Mouse (Mus musculus) MEL (cell line): ENCODE data around the gene Zmym2.

Experiments used
- CHD2 ChIP-seq: IDR thresholded peaks from 2 replicates; pipeline ENCODE4 v1.6.1; 2011; ENCODE audit warnings: low read length, improper control_type of control experiment
- CTCF ChIP-seq, 3 experiments: IDR thresholded peaks in 2 of 3; conservative IDR thresholded peaks in 1 of 3; 2 replicates each; pipeline ENCODE4 v1.5.1; 2011 to 2012; ENCODE audit warnings: low read length in 3 of 3, low read depth in 2 of 3, mild to moderate bottlenecking in 2 of 3, improper control_type of control experiment in 1 of 3, inconsistent platforms in 1 of 3, mixed read lengths in 1 of 3, moderate library complexity in 1 of 3; ENCODE audit not compliant: control insufficient read depth in 1 of 3, insufficient read depth in 1 of 3, poor library complexity in 1 of 3, severe bottlenecking in 1 of 3
- EP300 ChIP-seq, 2 experiments: IDR thresholded peaks; 2 replicates each; pipeline ENCODE4 v1.6.1; 2011; ENCODE audit warnings: improper control_type of control experiment in 2 of 2, low read length in 2 of 2, low read depth in 1 of 2, mild to moderate bottlenecking in 1 of 2
- GATA1 ChIP-seq: IDR thresholded peaks from 2 replicates; pipeline ENCODE4 v1.6.1; 2011; ENCODE audit warnings: low read depth, low read length, improper control_type of control experiment
- HCFC1 ChIP-seq: IDR thresholded peaks from 2 replicates; pipeline ENCODE4 v1.6.1; 2012; ENCODE audit warnings: low read depth, mild to moderate bottlenecking, inconsistent platforms, low read length, improper control_type of control experiment, moderate library complexity
- KAT2A ChIP-seq: conservative IDR thresholded peaks from 2 replicates; pipeline ENCODE4 v1.6.1; 2012; ENCODE audit warnings: low read depth, low read length, improper control_type of control experiment, inconsistent platforms
- MEF2A ChIP-seq: IDR thresholded peaks from 2 replicates; pipeline ENCODE4 v1.6.1; 2014; ENCODE audit warnings: low read depth, mild to moderate bottlenecking, inconsistent platforms, low read length, improper control_type of control experiment; ENCODE audit not compliant: poor library complexity, insufficient replicate concordance, severe bottlenecking; ENCODE audit errors: extremely low read depth
- POLR2A ChIP-seq, 2 experiments: IDR thresholded peaks; 2 replicates each; pipeline ENCODE4 v1.6.1; 2011 to 2012; ENCODE audit warnings: low read length in 2 of 2, mild to moderate bottlenecking in 2 of 2, control low read depth in 1 of 2, improper control_type of control experiment in 1 of 2, low read depth in 1 of 2, moderate library complexity in 1 of 2; ENCODE audit not compliant: control insufficient read depth in 1 of 2, insufficient read depth in 1 of 2, poor library complexity in 1 of 2
- ZC3H11A ChIP-seq: IDR thresholded peaks from 2 replicates; pipeline ENCODE4 v1.6.1; 2012; ENCODE audit warnings: low read depth, mild to moderate bottlenecking, inconsistent platforms, low read length, improper control_type of control experiment

GRCm38 (mm10) chr14:56935481-56935880 lies 49.0 kb downstream of the Zmym2 start:
- no peak for TF ChIP-seq CTCF (IDR thresholded peaks at IDR 0.05 in 2 of 3, conservative IDR thresholded peaks at IDR 0.05 in 1 of 3; ENCODE audit: control insufficient read depth in 1 of 3, insufficient read depth in 1 of 3, low read depth in 2 of 3, low read length in 3 of 3, poor library complexity in 1 of 3, severe bottlenecking in 1 of 3)
- no peak for TF ChIP-seq MEF2A
- TF ChIP-seq EP300 (IDR thresholded peaks at IDR 0.05; ENCODE audit: low read depth in 1 of 2, low read length in 2 of 2) = no peak
- no peak for TF ChIP-seq KAT2A
- no peak for TF ChIP-seq GATA1
- TF ChIP-seq ZC3H11A = no peak
- no peak for TF ChIP-seq HCFC1
- no peak for TF ChIP-seq CHD2
- TF ChIP-seq POLR2A (IDR thresholded peaks at IDR 0.05; ENCODE audit: control insufficient read depth in 1 of 2, insufficient read depth in 1 of 2, low read depth in 1 of 2, low read length in 2 of 2, poor library complexity in 1 of 2) = no peak
